Mouse (Mus musculus): ENCODE data around the gene Prkcb. TPM values are rescaled to one million over a fixed set of nuclear protein-coding genes. Genes with fewer than 3 reads are reported as not detected.
A peak's percentile ranks its signal among the peaks of the same experiment; 100 is the strongest.

Prkcb gene
- polyA plus RNA-seq, 1 experiment from 2014 or later, result 29.4 TPM

GRCm38 (mm10) chr7:122613876-122614275, 325.3 kb downstream of the Prkcb start:
- 82% methylated on average over 4 of the region's 4 CpGs for WGBS
- no peak overlapping the region for H3K4me3 ChIP-seq (ENCODE audit: low read depth, low read length)
- DNase-seq (ENCODE audit: low spot score) (no peak), ATAC-seq (no peak)
- H3K27me3 ChIP-seq (replicated peaks; ENCODE audit: control insufficient read depth, insufficient read depth, low read length), result no peaks in the 10 kb centered on the region
- H3K36me3 ChIP-seq (ENCODE audit: control insufficient read depth, insufficient read depth, low read length), result no peaks in the 10 kb centered on the region
- no peak overlapping the region for H3K4me2 ChIP-seq (ENCODE audit: low read length)
- H3K9me3 ChIP-seq (replicated peaks; ENCODE audit: control insufficient read depth, low read length), result no peaks in the 10 kb centered on the region
- H3K9ac ChIP-seq (ENCODE audit: low read length), result no peak overlapping the region
- H3K27ac ChIP-seq (ENCODE audit: low read depth, low read length), result no peak overlapping the region
- no peaks in the 10 kb centered on the region for H3K4me1 ChIP-seq (ENCODE audit: control insufficient read depth, insufficient read depth, low read length)

- DNase-seq (ENCODE audit: low spot score), result peak; percentile 44
- Histone ChIP-seq H3K4me3 (ENCODE audit: low read depth, low read length) (no peak overlapping the region), H3K27ac (ENCODE audit: low read depth, low read length) (no peak overlapping the region), H3K27me3 (replicated peaks; ENCODE audit: control insufficient read depth, insufficient read depth, low read length) (no peaks in the 10 kb centered on the region), H3K36me3 (ENCODE audit: control insufficient read depth, insufficient read depth, low read length) (no peaks in the 10 kb centered on the region), H3K9me3 (replicated peaks; ENCODE audit: control insufficient read depth, low read length) (no peaks in the 10 kb centered on the region), H3K4me2 (ENCODE audit: low read length) (no peak overlapping the region), H3K4me1 (ENCODE audit: control insufficient read depth, insufficient read depth, low read length) (peaks cover 10% of the 10 kb centered on the region), H3K9ac (ENCODE audit: low read length) (no peak overlapping the region)
- WGBS, result 17% methylated on average over 9 of the region's 9 CpGs
- ATAC-seq, result 0 out of 2 replicates have a peak, but pooled peaks have one; percentile 18
These were observed 333.7 kb downstream of the Prkcb start for GRCm38 (mm10) chr7:122622125-122622774.

- Histone ChIP-seq H3K4me3 (ENCODE audit: low read depth, low read length) (no peak overlapping the region), H3K9me3 (replicated peaks; ENCODE audit: control insufficient read depth, low read length) (no peaks in the 10 kb centered on the region), H3K27ac (ENCODE audit: low read depth, low read length) (no peak overlapping the region), H3K27me3 (replicated peaks; ENCODE audit: control insufficient read depth, insufficient read depth, low read length) (no peaks in the 10 kb centered on the region), H3K36me3 (ENCODE audit: control insufficient read depth, insufficient read depth, low read length) (no peaks in the 10 kb centered on the region), H3K4me2 (ENCODE audit: low read length) (no peak overlapping the region), H3K4me1 (ENCODE audit: control insufficient read depth, insufficient read depth, low read length) (peaks cover 10% of the 10 kb centered on the region), H3K9ac (ENCODE audit: low read length) (no peak overlapping the region)
- ATAC-seq (no peak), DNase-seq (ENCODE audit: low spot score) (no peak)
- 70% methylated on average over 1 of the region's 1 CpGs for WGBS
These were observed 335.2 kb downstream of the Prkcb start for GRCm38 (mm10) chr7:122623753-122624152.

GRCm38 (mm10) chr7:122628050-122628449, 339.5 kb downstream of the Prkcb start:
- Histone ChIP-seq H3K27ac (ENCODE audit: low read depth, low read length) (no peak overlapping the region), H3K4me2 (ENCODE audit: low read length) (no peak overlapping the region), H3K9me3 (replicated peaks; ENCODE audit: control insufficient read depth, low read length) (no peaks in the 10 kb centered on the region), H3K9ac (ENCODE audit: low read length) (no peak overlapping the region), H3K27me3 (replicated peaks; ENCODE audit: control insufficient read depth, insufficient read depth, low read length) (no peaks in the 10 kb centered on the region), H3K36me3 (ENCODE audit: control insufficient read depth, insufficient read depth, low read length) (no peaks in the 10 kb centered on the region), H3K4me3 (ENCODE audit: low read depth, low read length) (no peak overlapping the region), H3K4me1 (ENCODE audit: control insufficient read depth, insufficient read depth, low read length) (no peaks in the 10 kb centered on the region)
- no peak for ATAC-seq
- peak; percentile 36 for DNase-seq (ENCODE audit: low spot score)
- 88% methylated on average over 5 of the region's 5 CpGs for WGBS

- 87% methylated on average over 2 of the region's 2 CpGs for WGBS
- DNase-seq (ENCODE audit: low spot score) (no peak), ATAC-seq (no peak)
These were observed 341.8 kb downstream of the Prkcb start for GRCm38 (mm10) chr7:122630386-122630785.

GRCm38 (mm10) chr7:122631151-122631550, 342.6 kb downstream of the Prkcb start:
- no peak overlapping the region for H3K27ac ChIP-seq (ENCODE audit: low read depth, low read length)
- no peak for ATAC-seq
- 79% methylated on average over 3 of the region's 3 CpGs for WGBS
- no peak for DNase-seq (ENCODE audit: low spot score)
- no peak overlapping the region for H3K4me2 ChIP-seq (ENCODE audit: low read length)
- no peaks in the 10 kb centered on the region for H3K9me3 ChIP-seq (replicated peaks; ENCODE audit: control insufficient read depth, low read length)
- H3K36me3 ChIP-seq (ENCODE audit: control insufficient read depth, insufficient read depth, low read length), result no peaks in the 10 kb centered on the region
- H3K4me3 ChIP-seq (ENCODE audit: low read depth, low read length), result no peak overlapping the region
- H3K9ac ChIP-seq (ENCODE audit: low read length), result no peak overlapping the region
- no peaks in the 10 kb centered on the region for H3K27me3 ChIP-seq (replicated peaks; ENCODE audit: control insufficient read depth, insufficient read depth, low read length)
- H3K4me1 ChIP-seq (ENCODE audit: control insufficient read depth, insufficient read depth, low read length), result no peaks in the 10 kb centered on the region

More at GRCm38 (mm10) chr7:122630386-122630785, 341.8 kb downstream of the Prkcb start:
- no peak overlapping the region for H3K4me2 ChIP-seq (ENCODE audit: low read length)
- H3K36me3 ChIP-seq (ENCODE audit: control insufficient read depth, insufficient read depth, low read length), result no peaks in the 10 kb centered on the region
- no peak overlapping the region for H3K4me3 ChIP-seq (ENCODE audit: low read depth, low read length)
- H3K9me3 ChIP-seq (replicated peaks; ENCODE audit: control insufficient read depth, low read length), result no peaks in the 10 kb centered on the region
- no peak overlapping the region for H3K9ac ChIP-seq (ENCODE audit: low read length)
- no peaks in the 10 kb centered on the region for H3K27me3 ChIP-seq (replicated peaks; ENCODE audit: control insufficient read depth, insufficient read depth, low read length)
- no peaks in the 10 kb centered on the region for H3K4me1 ChIP-seq (ENCODE audit: control insufficient read depth, insufficient read depth, low read length)
- no peak overlapping the region for H3K27ac ChIP-seq (ENCODE audit: low read depth, low read length)

- H3K4me1 ChIP-seq (ENCODE audit: control insufficient read depth, insufficient read depth, low read length), result no peaks in the 10 kb centered on the region
- DNase-seq (ENCODE audit: low spot score) (no peak), ATAC-seq (no peak)
- no peaks in the 10 kb centered on the region for H3K36me3 ChIP-seq (ENCODE audit: control insufficient read depth, insufficient read depth, low read length)
- WGBS, result 72% methylated on average over 5 of the region's 5 CpGs
- H3K9ac ChIP-seq (ENCODE audit: low read length), result no peak overlapping the region
- no peak overlapping the region for H3K4me2 ChIP-seq (ENCODE audit: low read length)
- H3K27me3 ChIP-seq (replicated peaks; ENCODE audit: control insufficient read depth, insufficient read depth, low read length), result no peaks in the 10 kb centered on the region
- H3K4me3 ChIP-seq (ENCODE audit: low read depth, low read length), result no peak overlapping the region
- H3K9me3 ChIP-seq (replicated peaks; ENCODE audit: control insufficient read depth, low read length), result no peaks in the 10 kb centered on the region
- H3K27ac ChIP-seq (ENCODE audit: low read depth, low read length), result no peak overlapping the region
These were observed 344.4 kb downstream of the Prkcb start for GRCm38 (mm10) chr7:122632946-122633345.

GRCm38 (mm10) chr7:122633463-122633862, 344.9 kb downstream of the Prkcb start:
- no peak for ATAC-seq
- 89% methylated on average over 5 of the region's 5 CpGs for WGBS
- Histone ChIP-seq H3K36me3 (ENCODE audit: control insufficient read depth, insufficient read depth, low read length) (no peaks in the 10 kb centered on the region), H3K9me3 (replicated peaks; ENCODE audit: control insufficient read depth, low read length) (no peaks in the 10 kb centered on the region), H3K4me2 (ENCODE audit: low read length) (no peak overlapping the region), H3K27ac (ENCODE audit: low read depth, low read length) (no peak overlapping the region), H3K4me1 (ENCODE audit: control insufficient read depth, insufficient read depth, low read length) (no peaks in the 10 kb centered on the region), H3K4me3 (ENCODE audit: low read depth, low read length) (no peak overlapping the region), H3K9ac (ENCODE audit: low read length) (no peak overlapping the region), H3K27me3 (replicated peaks; ENCODE audit: control insufficient read depth, insufficient read depth, low read length) (no peaks in the 10 kb centered on the region)
- DNase-seq (ENCODE audit: low spot score), result no peak

- Histone ChIP-seq H3K4me2 (ENCODE audit: low read length) (no peak overlapping the region), H3K27me3 (replicated peaks; ENCODE audit: control insufficient read depth, insufficient read depth, low read length) (no peaks in the 10 kb centered on the region), H3K27ac (ENCODE audit: low read depth, low read length) (no peak overlapping the region), H3K9ac (ENCODE audit: low read length) (no peak overlapping the region), H3K4me3 (ENCODE audit: low read depth, low read length) (no peak overlapping the region), H3K9me3 (replicated peaks; ENCODE audit: control insufficient read depth, low read length) (no peaks in the 10 kb centered on the region), H3K36me3 (ENCODE audit: control insufficient read depth, insufficient read depth, low read length) (no peaks in the 10 kb centered on the region), H3K4me1 (ENCODE audit: control insufficient read depth, insufficient read depth, low read length) (no peaks in the 10 kb centered on the region)
- ATAC-seq, result no peak
- no peak for DNase-seq (ENCODE audit: low spot score)
- 89% methylated on average over 8 of the region's 8 CpGs for WGBS
These were observed 355.1 kb downstream of the Prkcb start for GRCm38 (mm10) chr7:122643676-122644075.

Measured in forebrain, embryonic 14.5 days (tissue).